Mouse (Mus musculus) liver, embryonic 14.5 days (tissue): ENCODE results near the gene Pkdcc. TPM values are rescaled to one million over a fixed set of nuclear protein-coding genes. Genes with fewer than 3 reads are reported as not detected.
A peak's percentile ranks its signal among the peaks of the same experiment; 100 is the strongest.

Source experiments
- ATAC-seq: fragments of 200-750 bp; cut with Nextera tagmentation; 2 replicates; pipeline ENCODE4 v1.8.0; 2017; ENCODE audit warnings: moderate number of reproducible peaks, mild to moderate bottlenecking, moderate library complexity; ENCODE audit not compliant: insufficient read depth
- DNase-seq, 3 experiments: peaks; one replicate each; pipeline ENCODE4 v3.0.0-alpha.2; 2012 to 2013; ENCODE audit warnings: low read depth in 3 of 3, low spot score in 3 of 3
- H3K27ac ChIP-seq: fragments of 300-500 bp; sonication (generic); 2 replicates; pipeline ENCODE4 v1.5.1; 2014; ENCODE audit warnings: moderate library complexity, mild to moderate bottlenecking, control low read depth, inconsistent platforms
- H3K27me3 ChIP-seq: fragments of 300-500 bp; sonication (generic); 2 replicates; pipeline ENCODE4 v1.6.1; 2014; ENCODE audit warnings: mild to moderate bottlenecking, low read length, moderate library complexity; ENCODE audit not compliant: control insufficient read depth, insufficient read depth
- H3K36me3 ChIP-seq: fragments of 300-500 bp; sonication (generic); replicated peaks from 2 replicates; pipeline ENCODE4 v1.6.1; 2014; ENCODE audit warnings: low read depth; ENCODE audit not compliant: control insufficient read depth, insufficient read depth
- H3K4me1 ChIP-seq, 2 experiments: fragments of 200-500 bp in 1 of 2; fragments of 300-500 bp in 1 of 2; sonication (generic) in 1 of 2; replicated peaks; 2 replicates each; pipeline ENCODE4 v1.6.1; 2012 to 2014; ENCODE audit warnings: antibody characterized with exemption in 1 of 2, inconsistent platforms in 1 of 2, low read length in 1 of 2; ENCODE audit not compliant: control insufficient read depth in 2 of 2, insufficient read depth in 2 of 2
- H3K4me2 ChIP-seq: fragments of 300-500 bp; sonication (generic); 2 replicates; pipeline ENCODE4 v1.6.1; 2014; ENCODE audit warnings: low read depth, mild to moderate bottlenecking, control low read depth, moderate library complexity
- H3K4me3 ChIP-seq, 2 experiments: fragments of 200-500 bp in 1 of 2; fragments of 300-500 bp in 1 of 2; sonication (generic) in 1 of 2; 2 replicates each; pipeline ENCODE4 v1.5.1; 2012 to 2014; ENCODE audit warnings: low read depth in 2 of 2, low read length in 2 of 2, mild to moderate bottlenecking in 2 of 2, control low read depth in 1 of 2, inconsistent platforms in 1 of 2, moderate library complexity in 1 of 2; ENCODE audit not compliant: insufficient read depth in 1 of 2
- H3K9ac ChIP-seq: fragments of 300-500 bp; sonication (generic); replicated peaks from 2 replicates; pipeline ENCODE4 v1.6.1; 2014; ENCODE audit warnings: mild to moderate bottlenecking, control low read depth, moderate library complexity
- H3K9me3 ChIP-seq: fragments of 300-500 bp; sonication (generic); 2 replicates; pipeline ENCODE4 v1.6.1; 2016; ENCODE audit warnings: low read length, mixed read lengths; ENCODE audit not compliant: control insufficient read depth
- CTCF ChIP-seq: IDR thresholded peaks from 2 replicates; pipeline ENCODE4 v1.5.1; 2016; ENCODE audit warnings: antibody characterized with exemption, low read depth, control low read depth
- EP300 ChIP-seq: IDR thresholded peaks from 2 replicates; pipeline ENCODE4 v1.6.1; 2016; ENCODE audit warnings: antibody characterized with exemption, low read depth
- WGBS: fragments of 180-500 bp; shearing (Covaris S2); extraction: QIAGEN DNeasy Blood & Tissue Kit; methylation state at CpG from one replicate; pipeline ENCODE4 v1.1.7; 2014; ENCODE audit not compliant: insufficient replicate concordance; 5-methylcytosine and 5-hydroxymethylcytosine counted together
- polyA plus RNA-seq, 2 experiments: library from polyadenylated mRNA; depleted of rRNA in 1 of 2; stranded (reverse) in 1 of 2; unstranded in 1 of 2; fragments of >200 nt; fragmentation: Nextera tagmentation in 1 of 2; extraction: Ambion mirVana in 1 of 2; gene quantifications; 2 replicates each; pipeline versions ENCODE4 v1.2.1 to v1.2.3; 2012 to 2014

Pkdcc gene
- polyA plus RNA-seq, 2 experiments, result 2.3 to 14.7 TPM

DNA sequence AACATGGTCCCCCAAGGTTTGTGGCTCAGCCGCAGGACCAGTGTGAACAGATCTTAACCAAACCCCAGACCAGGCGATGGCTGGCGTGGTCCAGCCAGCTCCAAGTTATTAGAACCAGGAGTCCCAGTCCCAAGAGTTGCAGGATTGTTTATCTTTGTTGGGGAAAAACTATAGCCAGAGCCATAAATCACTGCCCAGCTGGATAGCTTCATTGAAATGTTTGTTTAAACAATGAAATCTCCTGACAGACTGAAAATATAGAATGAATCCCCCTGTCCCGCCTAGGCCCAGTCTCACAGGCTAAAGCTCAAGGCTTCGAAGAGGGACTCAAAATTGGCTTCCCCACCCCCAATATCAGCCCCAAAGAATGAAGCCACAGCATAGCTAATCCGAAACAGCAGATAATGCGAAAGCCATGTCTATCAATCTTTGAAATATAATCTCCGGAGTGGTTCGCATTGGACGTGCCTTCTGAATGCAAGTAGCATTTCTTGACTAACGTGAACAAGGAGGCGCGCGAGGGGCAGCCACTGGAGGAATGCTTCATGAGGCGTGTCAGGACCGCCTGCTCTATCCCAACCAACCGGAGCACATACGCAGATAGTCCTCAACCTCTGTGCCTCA, 35.9 kb downstream of the Pkdcc start:
- ATAC-seq, result no peak
- 75% methylated on average over 18 of the region's 18 CpGs for WGBS

DNA sequence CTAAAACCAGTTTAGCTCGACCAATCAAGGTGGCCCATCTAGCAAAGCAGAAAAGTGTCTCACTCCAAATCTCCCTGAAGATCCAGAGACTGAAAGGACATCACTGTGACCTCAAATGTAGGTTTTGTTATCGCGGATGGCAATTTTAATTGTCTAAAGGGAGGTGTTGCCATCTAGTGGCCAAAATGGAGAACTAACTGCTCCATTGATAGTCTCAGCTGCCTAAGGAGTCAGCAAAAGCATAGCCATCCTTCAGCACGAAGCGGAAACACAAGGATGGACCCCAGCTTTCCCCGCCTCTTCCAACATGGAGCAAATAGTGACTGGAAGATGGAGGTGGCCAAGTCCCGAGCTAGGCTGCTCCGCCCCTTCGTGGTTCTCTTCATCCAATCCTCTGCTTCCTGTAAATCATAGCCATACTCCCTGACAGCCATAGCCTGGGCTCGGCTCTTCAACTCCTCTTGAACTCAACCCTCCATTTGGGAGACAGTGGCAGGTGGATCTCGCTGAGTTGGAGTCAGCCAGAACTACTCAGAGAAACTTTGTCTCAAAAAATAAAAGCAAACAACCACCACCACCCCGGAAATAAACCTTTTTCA, 38.1 kb downstream of the Pkdcc start:
- no peak for TF ChIP-seq EP300
- peak; percentile 77 for TF ChIP-seq CTCF
- no peak for ATAC-seq
- H3K36me3 ChIP-seq, result no peaks in the 10 kb centered on the region
- 25% methylated on average over 12 of the region's 12 CpGs for WGBS
- no peak overlapping the region for H3K4me2 ChIP-seq
- H3K4me1 ChIP-seq, result no peaks in the 10 kb centered on the region
- H3K9ac ChIP-seq, result no peak overlapping the region
- DNase-seq, result peak in 1 of 3 experiments; percentile 26
- no peak overlapping the region for H3K4me3 ChIP-seq
- no peak overlapping the region for H3K27ac ChIP-seq
- H3K9me3 ChIP-seq, result no peaks in the 10 kb centered on the region
- H3K27me3 ChIP-seq, result no peaks in the 10 kb centered on the region

More for the DNA sequence above, 35.9 kb downstream of the Pkdcc start:
- no peak overlapping the region for H3K27ac ChIP-seq
- no peaks in the 10 kb centered on the region for H3K36me3 ChIP-seq
- no peak for DNase-seq
- no peak overlapping the region for H3K4me3 ChIP-seq
- no peak overlapping the region for H3K9ac ChIP-seq
- no peak overlapping the region for H3K4me2 ChIP-seq
- TF ChIP-seq CTCF (no peak), EP300 (no peak)
- H3K4me1 ChIP-seq, result no peaks in the 10 kb centered on the region; a peak in 1 of 4 replicates
- no peaks in the 10 kb centered on the region for H3K27me3 ChIP-seq
- no peaks in the 10 kb centered on the region for H3K9me3 ChIP-seq

DNA sequence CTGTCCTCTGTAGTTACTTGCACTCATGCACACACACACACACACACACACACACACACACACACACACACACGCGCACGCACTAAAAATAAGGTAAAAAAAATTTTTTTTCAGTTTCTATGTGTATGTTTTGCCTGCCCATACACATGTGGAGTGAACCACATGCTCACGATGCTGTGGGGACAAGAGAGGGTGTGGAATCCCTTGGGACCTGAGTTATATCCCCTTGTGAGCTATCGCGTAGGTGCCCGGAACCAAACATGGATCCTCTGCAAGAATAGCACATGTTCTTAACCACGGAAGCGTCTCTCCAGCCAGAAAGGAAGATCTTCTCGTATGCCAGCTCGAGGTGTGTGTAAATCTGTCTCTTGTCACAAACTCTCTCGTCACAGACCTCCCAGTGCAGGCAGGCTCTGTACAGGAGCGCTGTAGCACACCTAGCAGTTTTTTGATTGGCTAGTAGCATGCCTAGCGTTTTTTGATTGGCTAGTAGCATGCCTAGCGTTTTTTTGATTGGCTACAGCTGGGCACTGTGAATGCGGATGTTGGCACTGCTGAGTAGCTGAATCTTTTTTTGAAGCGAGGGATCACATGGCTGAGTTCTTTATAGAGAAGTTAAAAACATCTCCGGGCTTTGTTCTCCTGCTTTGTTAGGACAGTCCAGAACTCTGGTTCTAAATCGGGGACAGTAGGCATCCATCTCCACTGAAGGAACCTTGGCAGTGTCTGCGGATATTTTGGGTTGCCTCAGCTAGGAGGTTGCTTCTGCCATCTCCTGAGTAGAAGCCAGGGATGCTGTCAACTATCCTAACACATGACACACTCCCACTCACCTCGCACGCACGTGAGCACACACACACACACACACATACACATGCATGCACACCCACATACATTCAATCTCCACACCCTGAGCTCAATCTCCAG, 52.4 kb downstream of the Pkdcc start:
- ATAC-seq, result peak; percentile 83
- Histone ChIP-seq H3K36me3 (no peaks in the 10 kb centered on the region), H3K4me3 (peak overlapping the region in 1 of 2 experiments; percentile 26; a peak in 1 of 4 replicates), H3K4me1 (no peaks in the 10 kb centered on the region), H3K9ac (no peak overlapping the region), H3K27ac (no peak overlapping the region), H3K4me2 (peak overlapping the region; percentile 41), H3K27me3 (no peaks in the 10 kb centered on the region), H3K9me3 (no peaks in the 10 kb centered on the region)
- TF ChIP-seq EP300, result no peak
- TF ChIP-seq CTCF, result no peak
- DNase-seq, result peak; percentile 28 to 41 (median 41)
- WGBS, result 40% methylated on average over 23 of the region's 23 CpGs

DNA sequence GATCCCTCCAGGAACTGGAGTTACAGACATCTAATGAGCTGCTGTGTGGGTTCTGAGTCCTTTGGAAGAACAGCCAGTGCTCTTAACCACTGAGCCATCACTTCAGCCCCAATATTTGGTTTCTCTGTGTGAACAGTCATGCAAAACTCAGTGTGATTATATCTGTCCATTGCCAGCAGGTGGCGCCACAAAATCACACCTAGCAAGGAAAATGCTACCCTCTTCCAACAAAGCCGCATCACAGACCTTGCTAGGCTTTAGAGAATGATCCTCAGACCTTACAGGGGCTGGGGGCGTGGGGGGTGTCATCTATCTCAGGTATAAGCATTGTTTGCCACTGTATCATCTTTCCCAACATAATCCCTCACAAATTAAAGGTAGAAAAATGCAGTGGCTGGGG, 56.4 kb downstream of the Pkdcc start:
- WGBS, result 4% methylated on average over 3 of the region's 3 CpGs
- DNase-seq, result peak; percentile 44 to 50 (median 44)
- no peak overlapping the region for H3K4me3 ChIP-seq

More for the DNA sequence above, 56.4 kb downstream of the Pkdcc start:
- Histone ChIP-seq H3K27ac (no peak overlapping the region), H3K27me3 (peaks cover 10% of the 10 kb centered on the region), H3K4me2 (no peak overlapping the region), H3K9ac (no peak overlapping the region), H3K4me1 (peaks cover 0 to 5% of the 10 kb centered on the region in 2 experiments; a peak in 2 of 4 replicates), H3K9me3 (no peaks in the 10 kb centered on the region), H3K36me3 (no peaks in the 10 kb centered on the region)
- no peak for ATAC-seq
- peak; percentile 85 for TF ChIP-seq CTCF
- TF ChIP-seq EP300, result no peak
